Mouse (Mus musculus) stomach, postnatal 0 days (tissue): ENCODE measurements around the gene Rtn4rl2. TPM values are rescaled to one million over a fixed set of nuclear protein-coding genes. Genes with fewer than 3 reads are reported as not detected.

Experiments used
- ATAC-seq: fragments of 200-750 bp; cut with Nextera tagmentation; 2 replicates; pipeline ENCODE4 v1.8.0; 2017; ENCODE audit not compliant: low FRiP score, low TSS enrichment
- DNase-seq: peaks from one replicate; pipeline ENCODE4 v3.0.0-alpha.2; 2016; ENCODE audit warnings: low spot score
- H3K27ac ChIP-seq: fragments of 300-500 bp; sonication (generic); replicated peaks from 2 replicates; pipeline ENCODE4 v1.5.1; 2014; ENCODE audit warnings: mild to moderate bottlenecking, control low read depth
- H3K27me3 ChIP-seq: fragments of 300-500 bp; sonication (generic); 2 replicates; pipeline ENCODE4 v1.6.1; 2014; ENCODE audit warnings: low read length; ENCODE audit not compliant: control insufficient read depth, insufficient read depth
- H3K36me3 ChIP-seq: fragments of 300-500 bp; sonication (generic); 2 replicates; pipeline ENCODE4 v1.6.1; 2014; ENCODE audit warnings: low read length, mixed read lengths; ENCODE audit not compliant: control insufficient read depth, insufficient read depth
- H3K4me1 ChIP-seq: fragments of 300-500 bp; sonication (generic); replicated peaks from 2 replicates; pipeline ENCODE4 v1.6.1; 2014; ENCODE audit warnings: antibody characterized with exemption; ENCODE audit not compliant: control insufficient read depth, insufficient read depth
- H3K4me2 ChIP-seq: fragments of 300-500 bp; sonication (generic); replicated peaks from 2 replicates; pipeline ENCODE4 v1.6.1; 2014; ENCODE audit warnings: low read depth, mild to moderate bottlenecking, control low read depth, moderate library complexity
- H3K4me3 ChIP-seq: fragments of 300-500 bp; sonication (generic); 2 replicates; pipeline ENCODE4 v1.5.1; 2014; ENCODE audit warnings: low read depth, low read length, control low read depth
- H3K9ac ChIP-seq: fragments of 300-500 bp; sonication (generic); 2 replicates; pipeline ENCODE4 v1.6.1; 2014; ENCODE audit warnings: mild to moderate bottlenecking, low read length, control low read depth, mixed read lengths
- H3K9me3 ChIP-seq: fragments of 300-500 bp; sonication (generic); 2 replicates; pipeline ENCODE4 v1.6.1; 2016; ENCODE audit warnings: low read length; ENCODE audit not compliant: control insufficient read depth
- CTCF ChIP-seq: IDR thresholded peaks from 2 replicates; pipeline ENCODE4 v1.5.1; 2016; ENCODE audit warnings: antibody characterized with exemption, low read depth, mild to moderate bottlenecking, moderate library complexity
- EP300 ChIP-seq: optimal IDR thresholded peaks from 2 replicates; pipeline ENCODE3; 2016; ENCODE audit warnings: antibody characterized with exemption
- WGBS: fragments of 180-500 bp; shearing (Covaris S2); extraction: QIAGEN DNeasy Blood & Tissue Kit; methylation state at CpG from one replicate; pipeline ENCODE4 v1.1.7; 2014; 5-methylcytosine and 5-hydroxymethylcytosine counted together
- polyA plus RNA-seq: library from polyadenylated mRNA; unstranded; fragments of >200 nt; fragmentation: Nextera tagmentation; extraction: Ambion mirVana; gene quantifications from 2 replicates; pipeline ENCODE4 v1.2.1, GENCODE M21; 2015

Rtn4rl2 gene
- polyA plus RNA-seq, 1 experiment from 2014 or later = 0.41 TPM

DNA sequence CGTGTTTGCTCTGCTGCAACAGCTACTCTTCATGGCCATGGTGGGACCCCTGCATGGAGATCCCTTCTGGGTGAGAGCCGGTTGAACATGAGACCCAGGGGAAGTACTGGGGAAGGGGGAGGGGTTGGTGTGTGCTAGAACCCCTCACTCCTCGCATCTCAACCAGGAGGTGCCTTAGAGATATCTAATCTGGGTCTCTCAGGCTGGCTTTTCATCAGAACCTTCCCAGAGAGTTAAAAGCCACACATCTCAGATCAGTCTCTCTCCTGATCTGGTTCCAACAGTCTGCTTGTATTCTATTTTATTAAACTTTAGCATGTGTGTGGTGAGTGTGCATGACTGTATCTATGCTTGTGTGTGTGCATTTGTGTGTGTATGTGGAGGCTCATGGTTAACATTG lies 25.1 kb downstream of the Rtn4rl2 start:
- DNase-seq (no peak), ATAC-seq (no peak)
- no peak overlapping the region for H3K4me3 ChIP-seq
- no peak overlapping the region for H3K9ac ChIP-seq
- no peaks in the 10 kb centered on the region for H3K4me1 ChIP-seq
- H3K27ac ChIP-seq = no peak overlapping the region
- no peak overlapping the region for H3K4me2 ChIP-seq
- TF ChIP-seq EP300 = no peak
- TF ChIP-seq CTCF = no peak
- peaks cover 10% of the 10 kb centered on the region; the same call in 1 of the 2 replicates for H3K36me3 ChIP-seq
- no peaks in the 10 kb centered on the region for H3K27me3 ChIP-seq
- H3K9me3 ChIP-seq = no peaks in the 10 kb centered on the region
- 69% methylated on average over 3 of the region's 3 CpGs for WGBS

DNA sequence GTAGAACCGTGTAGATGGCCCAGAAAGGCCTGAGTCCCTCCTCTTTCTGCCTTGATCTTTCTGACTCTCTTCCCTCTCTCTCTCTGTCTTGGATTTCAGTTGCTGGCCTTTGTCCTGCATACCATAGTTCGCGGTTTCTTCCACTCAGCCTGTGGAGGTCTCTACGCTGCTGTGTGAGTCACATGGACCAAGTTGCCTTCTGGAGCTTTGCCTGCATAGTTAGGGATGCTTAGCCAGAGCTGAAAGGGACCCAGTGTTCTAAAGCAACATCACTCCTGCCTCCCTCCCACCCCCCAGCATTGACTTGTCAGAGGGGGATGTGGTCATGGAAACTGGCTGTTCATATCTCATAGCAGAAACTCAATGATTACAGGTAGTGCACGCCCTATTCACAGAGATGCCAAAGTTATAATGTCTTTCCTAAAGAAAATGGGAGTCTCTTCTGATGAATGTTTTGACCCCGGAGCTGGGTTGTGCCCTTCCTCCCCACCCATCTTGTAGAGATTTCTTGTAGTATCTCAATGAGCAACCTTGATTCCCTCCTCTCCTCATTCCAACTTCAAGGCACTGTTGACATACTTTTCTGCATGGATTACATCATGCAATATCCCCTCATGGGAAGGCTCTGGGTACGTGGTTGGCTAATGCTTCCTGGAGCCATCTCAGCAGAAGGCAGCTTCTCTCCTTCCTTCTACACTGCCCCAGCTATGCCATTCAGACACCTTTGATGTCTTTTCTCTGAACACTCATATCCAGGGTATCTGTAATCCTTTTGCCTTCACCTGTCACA lies 26.3 kb downstream of the Rtn4rl2 start:
- no peaks in the 10 kb centered on the region for H3K27me3 ChIP-seq
- DNase-seq (no peak), ATAC-seq (no peak)
- no peak overlapping the region for H3K27ac ChIP-seq
- peaks cover 10% of the 10 kb centered on the region; the same call in 1 of the 2 replicates for H3K36me3 ChIP-seq
- no peak overlapping the region for H3K9ac ChIP-seq
- no peak overlapping the region for H3K4me2 ChIP-seq
- H3K9me3 ChIP-seq = no peaks in the 10 kb centered on the region
- WGBS = 83% methylated on average over 7 of the region's 7 CpGs
- TF ChIP-seq EP300 = no peak
- no peak for TF ChIP-seq CTCF
- H3K4me3 ChIP-seq = no peak overlapping the region
- no peaks in the 10 kb centered on the region for H3K4me1 ChIP-seq

DNA sequence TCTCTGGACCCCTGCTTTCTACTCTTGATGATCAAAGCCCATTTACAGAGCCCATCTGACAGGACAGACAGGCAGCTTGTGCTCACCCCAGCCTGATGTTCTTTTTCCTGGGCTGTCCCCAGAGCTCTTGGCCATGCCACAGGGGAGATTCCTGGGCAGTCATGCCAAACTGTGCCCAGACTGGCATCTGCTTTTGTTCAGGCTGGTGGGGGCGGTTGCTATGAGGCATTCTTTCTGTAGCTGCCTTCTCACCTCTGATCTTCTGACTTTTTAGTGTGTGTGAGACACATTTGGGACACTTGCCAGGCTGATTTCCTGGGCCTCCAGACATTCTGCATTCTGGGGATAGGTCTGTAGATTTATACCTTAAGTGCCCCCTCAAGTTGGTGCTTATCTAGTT lies 28.0 kb downstream of the Rtn4rl2 start:
- ATAC-seq (no peak), DNase-seq (no peak)
- Histone ChIP-seq H3K9me3 (no peaks in the 10 kb centered on the region), H3K27me3 (no peaks in the 10 kb centered on the region), H3K4me3 (no peak overlapping the region), H3K4me2 (no peak overlapping the region), H3K9ac (no peak overlapping the region), H3K27ac (no peak overlapping the region), H3K4me1 (no peaks in the 10 kb centered on the region), H3K36me3 (peaks cover 13% of the 10 kb centered on the region; the same call in 1 of the 2 replicates)
- TF ChIP-seq CTCF (no peak), EP300 (no peak)
- WGBS = 78% methylated on average over 1 of the region's 1 CpGs

DNA sequence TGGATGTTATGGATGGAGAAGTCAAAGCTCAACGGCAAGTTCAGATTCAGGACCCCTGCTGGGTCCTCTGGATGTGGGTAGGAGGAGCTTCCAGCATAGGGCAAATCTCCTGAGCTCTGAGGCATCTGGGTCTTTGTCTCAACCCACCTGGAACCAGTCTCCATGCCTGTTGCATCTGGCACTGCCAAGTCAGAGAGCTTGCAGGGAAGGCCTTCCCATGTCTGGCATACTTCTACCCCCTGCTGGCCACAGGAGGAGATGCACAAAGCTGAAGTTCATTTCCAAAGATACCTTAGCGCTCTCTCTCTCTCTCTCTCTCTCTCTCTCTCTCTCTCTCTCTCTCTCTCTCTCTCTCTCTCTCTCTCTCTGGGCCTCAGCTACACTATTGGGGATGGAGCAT lies 30.8 kb downstream of the Rtn4rl2 start:
- peak; percentile 90 for TF ChIP-seq CTCF
- TF ChIP-seq EP300 = no peak

DNA sequence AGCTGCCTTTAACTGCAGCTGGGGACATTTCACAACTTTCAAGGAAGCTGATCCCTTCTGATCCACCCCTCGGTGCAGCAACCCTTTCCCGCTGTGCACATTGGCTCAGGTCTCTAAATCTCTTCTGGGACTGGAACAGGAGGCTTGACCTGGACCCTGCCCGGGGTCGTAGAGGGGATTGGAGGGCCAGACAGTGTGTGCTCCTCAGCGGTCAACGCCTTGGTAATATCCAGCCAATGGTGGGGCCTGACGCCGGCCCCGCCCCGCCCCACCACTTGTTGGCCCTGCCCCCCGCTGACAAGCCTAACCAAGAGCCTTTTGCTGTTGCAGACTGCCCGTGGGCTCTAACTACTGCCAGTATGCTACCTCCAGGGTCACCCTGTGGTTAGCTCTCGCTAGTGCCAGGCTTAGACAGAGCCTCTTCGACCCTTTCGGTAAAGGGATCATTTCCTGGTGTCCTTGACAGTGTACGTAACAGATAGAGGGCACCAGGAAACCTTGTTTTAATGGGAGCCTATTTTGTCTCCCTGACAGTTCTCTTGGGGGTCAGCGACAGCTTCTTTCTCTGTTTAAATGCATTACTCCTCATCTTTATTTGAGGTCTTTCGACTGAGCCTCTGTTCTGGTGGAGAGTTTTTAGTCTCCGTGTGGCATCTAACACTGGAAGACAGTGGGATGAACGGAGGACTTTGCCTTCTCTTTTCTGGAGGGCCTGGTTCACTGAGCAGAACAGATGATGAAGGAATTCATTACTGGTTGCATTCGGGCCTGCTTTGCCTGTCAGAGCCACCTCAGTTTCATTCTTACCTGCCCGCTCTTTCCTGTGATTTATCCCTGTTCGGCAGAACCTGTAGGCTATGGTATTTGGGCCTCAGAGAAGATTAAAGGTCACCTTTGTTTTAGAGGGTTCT lies 35.1 kb downstream of the Rtn4rl2 start:
- ATAC-seq (peak; percentile 88), DNase-seq (peak; percentile 77)
- no peak overlapping the region for H3K9ac ChIP-seq
- peak overlapping the region; percentile 42; the same call in 1 of the 2 replicates for H3K4me2 ChIP-seq
- H3K27ac ChIP-seq = peak overlapping the region; percentile 59
- H3K4me3 ChIP-seq = no peak overlapping the region
- H3K4me1 ChIP-seq = no peaks in the 10 kb centered on the region
- no peaks in the 10 kb centered on the region for H3K27me3 ChIP-seq
- TF ChIP-seq EP300 (no peak), CTCF (no peak)
- H3K36me3 ChIP-seq = 0 out of 2 replicates have a peak, but pooled peaks cover 5% of the 10 kb centered on the region
- 42% methylated on average over 23 of the region's 23 CpGs for WGBS
- H3K9me3 ChIP-seq = no peaks in the 10 kb centered on the region

More for the DNA sequence above, 30.8 kb downstream of the Rtn4rl2 start:
- no peaks in the 10 kb centered on the region for H3K27me3 ChIP-seq
- no peak overlapping the region for H3K4me3 ChIP-seq
- no peaks in the 10 kb centered on the region for H3K4me1 ChIP-seq
- peak; percentile 58 for DNase-seq
- peaks cover 11% of the 10 kb centered on the region; the same call in 1 of the 2 replicates for H3K36me3 ChIP-seq
- H3K9ac ChIP-seq = no peak overlapping the region
- no peak overlapping the region for H3K4me2 ChIP-seq
- no peaks in the 10 kb centered on the region for H3K9me3 ChIP-seq
- 73% methylated on average over 2 of the region's 2 CpGs for WGBS
- peak; percentile 52 for ATAC-seq
- H3K27ac ChIP-seq = no peak overlapping the region
